ENCODE assay signal across 23 mouse cellular contexts in genomic region chr15:81764573-81764972, GRCm38 (mm10). TPM values are rescaled to one million over a fixed set of nuclear protein-coding genes. Genes with fewer than 3 reads are reported as not detected.
A peak's percentile ranks its signal among the peaks of the same experiment; 100 is the strongest.
DNase-seq lines count a peak whose midpoint lies in the region; ATAC-seq and TF ChIP-seq lines count a peak whose summit lies in the region.
"Had no signal": no experiment of that assay in that cellular context is flagged by ENCODE, and none has a peak within 500 bp of the region (broad histone marks: within the 10 kb centered on the region; RNA-seq: fewer than 3 reads in every experiment).

No protein-coding gene starts in this region.

- 72% methylated on average over 6 of the region's 6 CpGs for WGBS in heart, embryonic 11.5 days (ENCODE audit: insufficient replicate concordance)
- 27% methylated on average over 6 of the region's 6 CpGs for WGBS in liver, embryonic 13.5 days (ENCODE audit: insufficient replicate concordance)
- WGBS in liver, postnatal 0 days (ENCODE audit: insufficient replicate concordance) = 63% methylated on average over 6 of the region's 6 CpGs

- no peak for TF ChIP-seq EP300 in liver, postnatal 0 days (IDR thresholded peaks at IDR 0.05; ENCODE audit: low read depth)

- peaks cover 4% of the 10 kb centered on the region; the same call in 1 of the 2 replicates for H3K36me3 ChIP-seq in heart, embryonic 11.5 days (ENCODE audit: control insufficient read depth, insufficient read depth, low read length)
- peaks cover 9% of the 10 kb centered on the region; the same call in 1 of the 2 replicates for H3K36me3 ChIP-seq in liver, embryonic 13.5 days
- H3K36me3 ChIP-seq in liver, postnatal 0 days (replicated peaks; ENCODE audit: insufficient read depth, low read length) = no peaks in the 10 kb centered on the region

- H3K9me3 ChIP-seq in heart, embryonic 11.5 days (replicated peaks; ENCODE audit: control insufficient read depth, low read length) = no peaks in the 10 kb centered on the region
- H3K9me3 ChIP-seq in liver, embryonic 13.5 days (replicated peaks) = no peaks in the 10 kb centered on the region
- no peaks in the 10 kb centered on the region for H3K9me3 ChIP-seq in liver, postnatal 0 days (ENCODE audit: low read length)
- H3K9me3 ChIP-seq: forebrain, embryonic 13.5 days; G1E; heart, embryonic 10.5 days; heart, embryonic 15.5 days; hindbrain, embryonic 10.5 days had no signal

- H3K27ac ChIP-seq in heart, embryonic 11.5 days (ENCODE audit: low read depth, low read length) = 0 out of 2 replicates have a peak overlapping the region, but pooled peaks have one; percentile 15
- peak overlapping the region; percentile 37 for H3K27ac ChIP-seq in liver, embryonic 13.5 days
- 0 out of 2 replicates have a peak overlapping the region, but pooled peaks have one; percentile 29 for H3K27ac ChIP-seq in liver, postnatal 0 days (ENCODE audit: low read depth)
- H3K27ac ChIP-seq: embryonic facial prominence, embryonic 10.5 days; forebrain, embryonic 13.5 days; heart, embryonic 10.5 days; heart, embryonic 15.5 days; hindbrain, embryonic 10.5 days; hindbrain, embryonic 14.5 days had no signal

- DNase-seq in heart, postnatal 25 days (ENCODE audit: low spot score) = no peak
- DNase-seq in liver, embryonic 13.5 days = peak; percentile 28
- DNase-seq in liver, postnatal 0 days = no peak
- DNase-seq in gastrocnemius, adult 18-20 months (ENCODE audit: low spot score) = no peak
- no peak for DNase-seq in retina, postnatal 1 day
- no peak for DNase-seq in cerebellum, adult 18-20 months
- DNase-seq: adrenal gland, postnatal 14 days; B cell, adult 2 months; cerebellum, adult 2 months; cerebellum, postnatal 10 days; heart, adult 18-20 months; heart, postnatal 14 days had no signal

- no peak overlapping the region for H3K9ac ChIP-seq in heart, embryonic 11.5 days (ENCODE audit: low read depth, low read length)
- no peak overlapping the region for H3K9ac ChIP-seq in liver, embryonic 13.5 days
- no peak overlapping the region for H3K9ac ChIP-seq in liver, postnatal 0 days (replicated peaks)
- H3K9ac ChIP-seq: forebrain, embryonic 13.5 days; heart, embryonic 15.5 days; hindbrain, embryonic 14.5 days had no signal

- no peak for TF ChIP-seq CTCF in liver, postnatal 0 days (IDR thresholded peaks at IDR 0.05; ENCODE audit: low read depth)

- no peak overlapping the region for H3K4me2 ChIP-seq in heart, embryonic 11.5 days
- H3K4me2 ChIP-seq in liver, embryonic 13.5 days = 0 out of 2 replicates have a peak overlapping the region, but pooled peaks have one; percentile 15
- H3K4me2 ChIP-seq in liver, postnatal 0 days (ENCODE audit: low read depth, low read length) = no peak overlapping the region
- H3K4me2 ChIP-seq: forebrain, embryonic 13.5 days; heart, embryonic 15.5 days; hindbrain, embryonic 14.5 days had no signal

- 0 out of 2 replicates have a peak, but pooled peaks cover 6% of the 10 kb centered on the region for H3K4me1 ChIP-seq in heart, embryonic 11.5 days (ENCODE audit: control insufficient read depth, insufficient read depth, low read length)
- peaks cover 54% of the 10 kb centered on the region for H3K4me1 ChIP-seq in liver, embryonic 13.5 days (replicated peaks)
- peaks cover 15% of the 10 kb centered on the region; the same call in 1 of the 2 replicates for H3K4me1 ChIP-seq in liver, postnatal 0 days (ENCODE audit: insufficient read depth)
- H3K4me1 ChIP-seq: forebrain, embryonic 13.5 days; hindbrain, embryonic 10.5 days had no signal

- H3K4me3 ChIP-seq in heart, embryonic 11.5 days (ENCODE audit: low read depth, low read length) = no peak overlapping the region
- H3K4me3 ChIP-seq in liver, embryonic 13.5 days (replicated peaks) = no peak overlapping the region
- H3K4me3 ChIP-seq in liver, postnatal 0 days (ENCODE audit: low read depth, low read length) = no peak overlapping the region
- H3K4me3 ChIP-seq: embryonic facial prominence, embryonic 10.5 days; forebrain, embryonic 13.5 days; heart, embryonic 10.5 days; heart, embryonic 15.5 days; hindbrain, embryonic 10.5 days had no signal

- ATAC-seq in heart, embryonic 11.5 days (replicated peaks; ENCODE audit: insufficient number of reproducible peaks, low FRiP score, low TSS enrichment) = no peak
- peak; percentile 68 for ATAC-seq in liver, embryonic 13.5 days (ENCODE audit: low read depth)
- ATAC-seq in liver, postnatal 0 days = no peak
- ATAC-seq: activated CD4-positive, CD25-positive, alpha-beta regulatory T cell, adult 4 months; CD4-positive, CD25-positive, alpha-beta regulatory T cell, adult 4 months; forebrain, embryonic 13.5 days; Patski had no signal

- H3K27me3 ChIP-seq in heart, embryonic 11.5 days (ENCODE audit: control insufficient read depth, insufficient read depth, low read length) = no peaks in the 10 kb centered on the region
- H3K27me3 ChIP-seq in liver, embryonic 13.5 days = no peaks in the 10 kb centered on the region
- no peaks in the 10 kb centered on the region for H3K27me3 ChIP-seq in liver, postnatal 0 days (ENCODE audit: insufficient read depth, low read length)
- H3K27me3 ChIP-seq: forebrain, embryonic 13.5 days; heart, embryonic 15.5 days; Patski had no signal

- intact Hi-C loops in heart, postnatal 25 days (cut with DNase I) = no loop called here

RNA-seq across cellular contexts. Expression of gene Rangap1, which starts 19.2 kb away (rescaled TPM):
- polyA plus RNA-seq in heart, embryonic 11.5 days (2014; fragmentation: Nextera tagmentation; extraction: Ambion mirVana) = 96.3 and 105 TPM in 2 replicates
- 10 to 100 TPM; 22.7 to 27.5 TPM for total RNA-seq in heart, postnatal 25 days (2021)
- polyA plus RNA-seq in liver, embryonic 13.5 days (2015; fragmentation: Nextera tagmentation; extraction: Ambion mirVana) = 90.9 and 100 TPM in 2 replicates
- 31.3 and 38.0 TPM in 2 replicates for polyA plus RNA-seq in liver, postnatal 0 days (2015; fragmentation: Nextera tagmentation; extraction: Ambion mirVana)
- 10 to 100 TPM; 20.0 to 21.4 TPM for total RNA-seq in gastrocnemius, adult 18-20 months (2021)

RNA-seq across cellular contexts. Expression of gene Zc3h7b, which starts 19.7 kb away (rescaled TPM):
- 26.9 and 36.8 TPM in 2 replicates for polyA plus RNA-seq in heart, embryonic 11.5 days (2014; fragmentation: Nextera tagmentation; extraction: Ambion mirVana)
- 10 to 100 TPM; 70.3 to 72.9 TPM for total RNA-seq in heart, postnatal 25 days (2021)
- 5.3 and 6.0 TPM in 2 replicates for polyA plus RNA-seq in liver, embryonic 13.5 days (2015; fragmentation: Nextera tagmentation; extraction: Ambion mirVana)
- 3.3 and 4.2 TPM in 2 replicates for polyA plus RNA-seq in liver, postnatal 0 days (2015; fragmentation: Nextera tagmentation; extraction: Ambion mirVana)
- 10 to 100 TPM; 32.7 to 34.2 TPM for total RNA-seq in gastrocnemius, adult 18-20 months (2021)

RNA-seq across cellular contexts. Expression of gene Tef, which starts 37.6 kb away (rescaled TPM):
- 15.0 and 16.3 TPM in 2 replicates for polyA plus RNA-seq in heart, embryonic 11.5 days (2014; fragmentation: Nextera tagmentation; extraction: Ambion mirVana)
- total RNA-seq in heart, postnatal 25 days (2021) = 100 to 1,000 TPM in 1 of 2 experiments, 10 to 100 TPM in 1; 64.1 to 135 TPM
- polyA plus RNA-seq in liver, embryonic 13.5 days (2015; fragmentation: Nextera tagmentation; extraction: Ambion mirVana) = 4.5 and 5.9 TPM in 2 replicates
- 14.0 and 16.3 TPM in 2 replicates for polyA plus RNA-seq in liver, postnatal 0 days (2015; fragmentation: Nextera tagmentation; extraction: Ambion mirVana)
- 100 to 1,000 TPM; 124 to 160 TPM for total RNA-seq in gastrocnemius, adult 18-20 months (2021)
